23 mouse cellular contexts compared by ENCODE assay signal in genomic region chr17:64653621-64654020, GRCm38 (mm10).
"Had no signal": no experiment of that assay in that cellular context is flagged by ENCODE, and none has a peak within 500 bp of the region (broad histone marks: within the 10 kb centered on the region; RNA-seq: fewer than 3 reads in every experiment).

No protein-coding gene starts in this region.

- H3K27ac ChIP-seq: hindbrain, embryonic 13.5 days; hindbrain, embryonic 15.5 days; hindbrain, postnatal 0 days; intestine, embryonic 15.5 days; kidney, embryonic 15.5 days; kidney, postnatal 0 days; limb, embryonic 13.5 days; limb, embryonic 15.5 days; liver, embryonic 13.5 days had no signal

- H3K27me3 ChIP-seq: hindbrain, embryonic 13.5 days; hindbrain, embryonic 15.5 days; intestine, embryonic 15.5 days; kidney, embryonic 15.5 days; limb, embryonic 13.5 days; limb, embryonic 15.5 days; liver, embryonic 13.5 days had no signal

- H3K4me3 ChIP-seq: heart, embryonic 12.5 days; hindbrain, embryonic 13.5 days; hindbrain, embryonic 15.5 days; intestine, embryonic 15.5 days; kidney, embryonic 15.5 days; limb, embryonic 13.5 days; limb, embryonic 15.5 days; liver, embryonic 13.5 days had no signal

- ATAC-seq: forebrain, postnatal 0 days; hindbrain, postnatal 0 days; intestine, embryonic 15.5 days had no signal

- H3K4me1 ChIP-seq: heart, embryonic 12.5 days; hindbrain, embryonic 13.5 days; hindbrain, embryonic 15.5 days; intestine, embryonic 15.5 days; kidney, embryonic 15.5 days; limb, embryonic 13.5 days; limb, embryonic 15.5 days; liver, embryonic 13.5 days had no signal

- H3K9me3 ChIP-seq: hindbrain, embryonic 15.5 days; intestine, embryonic 15.5 days; limb, embryonic 15.5 days; liver, embryonic 13.5 days had no signal

- H3K9ac ChIP-seq: forebrain, postnatal 0 days; heart, embryonic 12.5 days; hindbrain, embryonic 13.5 days; hindbrain, embryonic 15.5 days; intestine, embryonic 15.5 days; kidney, embryonic 15.5 days; limb, embryonic 13.5 days; limb, embryonic 15.5 days; liver, embryonic 13.5 days had no signal

- H3K4me2 ChIP-seq: heart, embryonic 12.5 days; hindbrain, embryonic 13.5 days; hindbrain, embryonic 15.5 days; intestine, embryonic 15.5 days; kidney, embryonic 15.5 days; limb, embryonic 13.5 days; limb, embryonic 15.5 days; liver, embryonic 13.5 days had no signal

- DNase-seq: forebrain, postnatal 0 days; gastrocnemius, postnatal 14 days; gastrocnemius, postnatal 36 days; heart, adult 18-20 months; heart, postnatal 10 days; kidney, adult 11 months; kidney, adult 2 months; kidney, adult 9 months; kidney, postnatal 14 days; kidney, postnatal 36 days; layer of hippocampus, adult 9-11 months; layer of hippocampus, postnatal 36 days; left cerebral cortex, postnatal 4 days; liver, embryonic 13.5 days had no signal
